Comparison of ENCODE assay signal across 14 mouse cellular contexts in genomic region chr11:100148615-100149330, GRCm38 (mm10). TPM values are rescaled to one million over a fixed set of nuclear protein-coding genes. Genes with fewer than 3 reads are reported as not detected.
DNase-seq lines count a peak whose midpoint lies in the region; ATAC-seq and TF ChIP-seq lines count a peak whose summit lies in the region.
"Had no signal": no experiment of that assay in that cellular context is flagged by ENCODE, and none has a peak within 500 bp of the region (broad histone marks: within the 10 kb centered on the region; RNA-seq: fewer than 3 reads in every experiment).

Krt19 (minus strand) TSS chr11:100148665.

- ATAC-seq in heart, embryonic 15.5 days (replicated peaks; ENCODE audit: insufficient number of reproducible peaks, insufficient read depth, low FRiP score, low read depth) = no peak
- no peak for ATAC-seq in midbrain, embryonic 14.5 days (ENCODE audit: low FRiP score, low TSS enrichment)
- ATAC-seq in midbrain, embryonic 13.5 days = no peak
- ATAC-seq: CD4-positive, CD25-positive, alpha-beta regulatory T cell, adult 4 months had no signal

- H3K4me3 ChIP-seq in heart, embryonic 15.5 days = no peak within 1 kb of the TSS
- no peak within 1 kb of the TSS for H3K4me3 ChIP-seq in heart, adult 2 months
- no peak within 1 kb of the TSS for H3K4me3 ChIP-seq in midbrain, embryonic 14.5 days (replicated peaks; ENCODE audit: low read depth, low read length)
- H3K4me3 ChIP-seq in midbrain, embryonic 13.5 days (replicated peaks) = no peak within 1 kb of the TSS
- no peak within 1 kb of the TSS for H3K4me3 ChIP-seq in small intestine, adult 2 months (ENCODE audit: low read depth, low read length)
- H3K4me3 ChIP-seq: megakaryocyte, embryonic 14.5 days; neural tube, embryonic 13.5 days had no signal

- TF ChIP-seq CTCF in heart, adult 2 months (IDR thresholded peaks at IDR 0.05) = no peak
- no peak for TF ChIP-seq CTCF in small intestine, adult 2 months (IDR thresholded peaks at IDR 0.05; ENCODE audit: extremely low read depth, insufficient read length, insufficient replicate concordance, low read depth, low read length)

- H3K4me2 ChIP-seq in heart, embryonic 15.5 days = no peak within 1 kb of the TSS
- H3K4me2 ChIP-seq in midbrain, embryonic 14.5 days (ENCODE audit: low read length) = no peak within 1 kb of the TSS
- no peak within 1 kb of the TSS for H3K4me2 ChIP-seq in midbrain, embryonic 13.5 days (replicated peaks)
- H3K4me2 ChIP-seq: neural tube, embryonic 13.5 days had no signal

- no peaks in the 10 kb centered on the region for H3K9me3 ChIP-seq in heart, embryonic 15.5 days (replicated peaks)
- H3K9me3 ChIP-seq in midbrain, embryonic 14.5 days (ENCODE audit: control insufficient read depth, low read length) = no peaks in the 10 kb centered on the region
- no peaks in the 10 kb centered on the region for H3K9me3 ChIP-seq in midbrain, embryonic 13.5 days
- H3K9me3 ChIP-seq: neural tube, embryonic 13.5 days had no signal

- intact Hi-C loops in heart, adult 2 months (cut with DNase I) = no loop called here

- H3K9ac ChIP-seq in heart, embryonic 15.5 days = no peak within 1 kb of the TSS
- H3K9ac ChIP-seq in heart, adult 2 months (ENCODE audit: low read depth, low read length) = no peak within 1 kb of the TSS
- no peak within 1 kb of the TSS for H3K9ac ChIP-seq in midbrain, embryonic 14.5 days (replicated peaks; ENCODE audit: low read length)
- no peak within 1 kb of the TSS for H3K9ac ChIP-seq in midbrain, embryonic 13.5 days (replicated peaks)
- H3K9ac ChIP-seq: neural tube, embryonic 13.5 days had no signal

- peaks cover 21% of the 10 kb centered on the region for H3K27me3 ChIP-seq in heart, embryonic 15.5 days
- H3K27me3 ChIP-seq in heart, adult 2 months (ENCODE audit: control insufficient read depth, insufficient read depth, low read length) = peaks cover 3% of the 10 kb centered on the region; the same call in 1 of the 2 replicates
- peaks cover 15% of the 10 kb centered on the region for H3K27me3 ChIP-seq in midbrain, embryonic 14.5 days (ENCODE audit: control insufficient read depth, insufficient read depth, low read length)
- peaks cover 35% of the 10 kb centered on the region for H3K27me3 ChIP-seq in midbrain, embryonic 13.5 days
- H3K27me3 ChIP-seq in small intestine, adult 2 months (ENCODE audit: control insufficient read depth, insufficient read depth, low read length) = no peaks in the 10 kb centered on the region

- H3K27ac ChIP-seq in heart, embryonic 15.5 days = no peak within 1 kb of the TSS
- H3K27ac ChIP-seq in heart, adult 2 months = no peak within 1 kb of the TSS; the same call in 1 of the 2 replicates
- H3K27ac ChIP-seq in midbrain, embryonic 14.5 days (replicated peaks; ENCODE audit: low read depth, low read length) = no peak within 1 kb of the TSS
- no peak within 1 kb of the TSS for H3K27ac ChIP-seq in midbrain, embryonic 13.5 days
- H3K27ac ChIP-seq in small intestine, adult 2 months (ENCODE audit: insufficient read depth, low read depth, low read length) = peak within 1 kb of the TSS; percentile 75
- H3K27ac ChIP-seq: neural tube, embryonic 13.5 days had no signal

- no peaks in the 10 kb centered on the region for H3K79me2 ChIP-seq in heart, adult 2 months (replicated peaks; ENCODE audit: control insufficient read depth, insufficient read depth, low read length)

- WGBS in heart, embryonic 15.5 days = 37% methylated on average over 9 of the region's 9 CpGs
- 30% methylated on average over 9 of the region's 9 CpGs for WGBS in heart, adult 2 months
- 41% methylated on average over 9 of the region's 9 CpGs for WGBS in midbrain, embryonic 14.5 days
- WGBS in midbrain, embryonic 13.5 days = 43% methylated on average over 9 of the region's 9 CpGs
- WGBS in small intestine, adult 2 months = 34% methylated on average over 9 of the region's 9 CpGs

- no peak for DNase-seq in heart, adult 2 months
- DNase-seq in midbrain, embryonic 14.5 days = peak; percentile 23
- DNase-seq in gonadal fat pad, adult 2 months (ENCODE audit: low read depth) = no peak
- DNase-seq in urinary bladder, postnatal 4 days (ENCODE audit: low spot score in 2 of 2) = no peak
- no peak for DNase-seq in gastrocnemius, adult 8-10 months (ENCODE audit: low spot score in 2 of 2)
- DNase-seq: kidney, adult 11 months; left cerebral cortex, postnatal 4 days; thymus, adult 18-20 months had no signal

- no peak for TF ChIP-seq POLR2A in heart, adult 2 months (IDR thresholded peaks at IDR 0.05; ENCODE audit: insufficient read depth, low read depth, low read length)
- no peak for TF ChIP-seq POLR2A in small intestine, adult 2 months (IDR thresholded peaks at IDR 0.05; ENCODE audit: low read depth, low read length)

- H3K36me3 ChIP-seq in heart, embryonic 15.5 days = no peaks in the 10 kb centered on the region
- H3K36me3 ChIP-seq in heart, adult 2 months (ENCODE audit: control insufficient read depth, insufficient read depth, low read length) = no peaks in the 10 kb centered on the region
- H3K36me3 ChIP-seq in midbrain, embryonic 14.5 days (ENCODE audit: control insufficient read depth, insufficient read depth, low read length) = no peaks in the 10 kb centered on the region
- H3K36me3 ChIP-seq in midbrain, embryonic 13.5 days = no peaks in the 10 kb centered on the region
- peaks cover 8% of the 10 kb centered on the region for H3K36me3 ChIP-seq in small intestine, adult 2 months (ENCODE audit: control insufficient read depth, insufficient read depth, low read length)
- H3K36me3 ChIP-seq: neural tube, embryonic 13.5 days had no signal

- peaks cover 27% of the 10 kb centered on the region for H3K4me1 ChIP-seq in heart, embryonic 15.5 days (replicated peaks)
- peaks cover 2% of the 10 kb centered on the region; the same call in 1 of the 2 replicates for H3K4me1 ChIP-seq in heart, adult 2 months (ENCODE audit: control insufficient read depth, insufficient read depth, low read length)
- H3K4me1 ChIP-seq in midbrain, embryonic 14.5 days (ENCODE audit: control insufficient read depth, insufficient read depth, low read length) = 0 out of 2 replicates have a peak, but pooled peaks cover 5% of the 10 kb centered on the region
- peaks cover 10% of the 10 kb centered on the region for H3K4me1 ChIP-seq in midbrain, embryonic 13.5 days (replicated peaks)
- peaks cover 39% of the 10 kb centered on the region for H3K4me1 ChIP-seq in small intestine, adult 2 months (ENCODE audit: control insufficient read depth, insufficient read depth, insufficient read length, low read length)
- H3K4me1 ChIP-seq: megakaryocyte, embryonic 14.5 days had no signal

- no peak for TF ChIP-seq EP300 in heart, adult 2 months (IDR thresholded peaks at IDR 0.05; ENCODE audit: insufficient read depth, low read depth, low read length)

RNA-seq across cellular contexts. Expression of gene Krt19, which starts in this region (rescaled TPM):
- 42.6 and 82.2 TPM in 2 replicates for polyA plus RNA-seq in heart, embryonic 15.5 days (2015; fragmentation: Nextera tagmentation; extraction: Ambion mirVana)
- total RNA-seq in heart, adult 2 months (2021) = 1 to 10 TPM; 6.9 to 8.5 TPM
- polyA plus RNA-seq in heart, adult 2 months (2012; rRNA removed) = 8.0 and 27.0 TPM in 2 replicates
- polyA plus RNA-seq in midbrain, embryonic 14.5 days (2014; fragmentation: Nextera tagmentation; extraction: Ambion mirVana) = 0.72 and 1.4 TPM in 2 replicates
- 0.86 and 1.4 TPM in 2 replicates for polyA plus RNA-seq in midbrain, embryonic 13.5 days (2015; fragmentation: Nextera tagmentation; extraction: Ambion mirVana)
- 181 and 213 TPM in 2 replicates for polyA plus RNA-seq in gonadal fat pad, adult 2 months (2012; rRNA removed)
- 1,218 and 2,324 TPM in 2 replicates for polyA plus RNA-seq in small intestine, adult 2 months (2012; rRNA removed)
- total RNA-seq in gastrocnemius, adult 8-10 months (2022) = 1 to 10 TPM in 1 of 4 experiments, under 1 TPM in 1, not detected in 2; 0.35 to 1.1 TPM
- polyA plus RNA-seq: CD4-positive, CD25-positive, alpha-beta regulatory T cell, adult 4 months had no signal
